Mouse (Mus musculus): ENCODE results near the gene Golim4.

GRCm38 (mm10) chr3:75881582-75881981 lies 75.2 kb downstream of the Golim4 start:
- TF ChIP-seq CTCF (IDR thresholded peaks at IDR 0.05; ENCODE audit: low read depth) (no peak), EP300 (optimal IDR thresholded peaks at IDR 0.05) (no peak)

Measured in stomach, postnatal 0 days (tissue).